Mouse (Mus musculus): ENCODE results near the gene Cbx4. TPM values are rescaled to one million over a fixed set of nuclear protein-coding genes. Genes with fewer than 3 reads are reported as not detected.
"Not testable (repeated sequence)": the region's sequence is repeated elsewhere in the genome, so short reads cannot be mapped to it uniquely, and the experiment has no call there.

Cbx4 gene
- total RNA-seq, 4 experiments from 2014 or later: 2.1 to 3.0 (median 2.2) TPM

GRCm38 (mm10) chr11:119111345-119111744, 25.3 kb upstream of the Cbx4 start:
- DNase-seq (ENCODE audit: low spot score in 2 of 2): no peak

GRCm38 (mm10) chr11:119109415-119110071, 23.5 kb upstream of the Cbx4 start:
- DNase-seq (ENCODE audit: low spot score in 2 of 2): no peak

- no peak for DNase-seq (ENCODE audit: low spot score in 2 of 2)
Measured at GRCm38 (mm10) chr11:119108573-119109263, 22.7 kb upstream of the Cbx4 start.

- no peak for DNase-seq (ENCODE audit: low spot score in 2 of 2)
Measured at GRCm38 (mm10) chr11:119106289-119106688, 20.3 kb upstream of the Cbx4 start.

GRCm38 (mm10) chr11:119105748-119106147, 19.7 kb upstream of the Cbx4 start:
- DNase-seq (ENCODE audit: low spot score in 2 of 2): no peak

- DNase-seq (ENCODE audit: low spot score in 2 of 2): no peak
Measured at GRCm38 (mm10) chr11:119105071-119105609, 19.1 kb upstream of the Cbx4 start.

GRCm38 (mm10) chr11:119103991-119104390, 18.0 kb upstream of the Cbx4 start:
- no peak for DNase-seq (ENCODE audit: low spot score in 2 of 2)

GRCm38 (mm10) chr11:119100355-119100754, 14.3 kb upstream of the Cbx4 start:
- not testable (repeated sequence) for DNase-seq (ENCODE audit: low spot score in 2 of 2)

GRCm38 (mm10) chr11:119098202-119098601, 12.2 kb upstream of the Cbx4 start:
- no peak for DNase-seq (ENCODE audit: low spot score in 2 of 2)

GRCm38 (mm10) chr11:119095441-119095840, 9.4 kb upstream of the Cbx4 start:
- no peak for DNase-seq (ENCODE audit: low spot score in 2 of 2)

GRCm38 (mm10) chr11:119093322-119093721, 7.3 kb upstream of the Cbx4 start:
- DNase-seq (ENCODE audit: low spot score in 2 of 2): no peak

GRCm38 (mm10) chr11:119092286-119092685, 6.3 kb upstream of the Cbx4 start:
- no peak for DNase-seq (ENCODE audit: low spot score in 2 of 2)

GRCm38 (mm10) chr11:119091598-119091991, 5.6 kb upstream of the Cbx4 start:
- peak; percentile 32 to 35 for DNase-seq (ENCODE audit: low spot score in 2 of 2)

- peak; percentile 52 to 62 for DNase-seq (ENCODE audit: low spot score in 2 of 2)
Measured at GRCm38 (mm10) chr11:119090961-119091597, 5.1 kb upstream of the Cbx4 start.

- no peak for DNase-seq (ENCODE audit: low spot score in 2 of 2)
Measured at GRCm38 (mm10) chr11:119090076-119090960, 4.3 kb upstream of the Cbx4 start.

- DNase-seq (ENCODE audit: low spot score in 2 of 2): no peak
Measured at GRCm38 (mm10) chr11:119089235-119090075, 3.4 kb upstream of the Cbx4 start.

GRCm38 (mm10) chr11:119088391-119089234, 2.6 kb upstream of the Cbx4 start:
- no peak for DNase-seq (ENCODE audit: low spot score in 2 of 2)

GRCm38 (mm10) chr11:119087301-119088082, 1.5 kb upstream of the Cbx4 start:
- DNase-seq (ENCODE audit: low spot score in 2 of 2): no peak
